Mouse (Mus musculus) thymus, adult 2 months (tissue): Measurements from ENCODE around the gene Plekhh1. TPM values are rescaled to one million over a fixed set of nuclear protein-coding genes. Genes with fewer than 3 reads are reported as not detected.

Experiments
- DNase-seq: peaks from one replicate; pipeline ENCODE4 v3.0.0; 2021
- H3K27ac ChIP-seq: fragments of 200-500 bp; 2 replicates; pipeline ENCODE4 v1.5.1; 2012; ENCODE audit warnings: low read length, control low read depth; ENCODE audit not compliant: control insufficient read depth, insufficient read depth
- H3K27me3 ChIP-seq: fragments of 200-500 bp; 2 replicates; pipeline ENCODE4 v1.6.1; 2012; ENCODE audit warnings: mild to moderate bottlenecking, low read length, moderate library complexity, mixed read lengths; ENCODE audit not compliant: control insufficient read depth, insufficient read depth
- H3K36me3 ChIP-seq: fragments of 200-500 bp; 2 replicates; pipeline ENCODE4 v1.6.1; 2012; ENCODE audit warnings: mild to moderate bottlenecking, low read length, moderate library complexity; ENCODE audit not compliant: control insufficient read depth, insufficient read depth
- H3K4me1 ChIP-seq: fragments of 200-500 bp; replicated peaks from 2 replicates; pipeline ENCODE4 v1.6.1; 2012; ENCODE audit warnings: low read length; ENCODE audit not compliant: control insufficient read depth, insufficient read depth
- H3K4me3 ChIP-seq: fragments of 200-500 bp; 2 replicates; pipeline ENCODE4 v1.5.1; 2012; ENCODE audit warnings: mild to moderate bottlenecking, low read length, control low read depth, moderate library complexity; ENCODE audit not compliant: control insufficient read depth, insufficient read depth
- CTCF ChIP-seq: fragments of 200-500 bp; IDR thresholded peaks from 2 replicates; pipeline ENCODE4 v1.5.1; 2012; ENCODE audit warnings: mild to moderate bottlenecking, control low read depth, low read length, moderate library complexity, borderline replicate concordance; ENCODE audit not compliant: control insufficient read depth, poor library complexity, insufficient read depth; ENCODE audit errors: extremely low read depth
- POLR2A ChIP-seq: fragments of 200-500 bp; IDR thresholded peaks from 2 replicates; pipeline ENCODE4 v1.6.1; 2012; ENCODE audit warnings: mild to moderate bottlenecking, low read length, control low read depth, moderate library complexity; ENCODE audit not compliant: control insufficient read depth, poor library complexity, insufficient read depth; ENCODE audit errors: extremely low read depth
- WGBS: fragments of 180-500 bp; shearing (Covaris S2); methylation state at CpG from one replicate; pipeline ENCODE4 v1.1.7; 2018; 5-methylcytosine and 5-hydroxymethylcytosine counted together
- polyA plus RNA-seq: library from polyadenylated mRNA; depleted of rRNA; stranded (reverse); fragments of >200 nt; gene quantifications from 2 replicates; pipeline ENCODE4 v1.2.3, GENCODE M21; 2012; rRNA removed

Plekhh1 gene
- polyA plus RNA-seq, 1 experiment: 0.96 TPM

DNA sequence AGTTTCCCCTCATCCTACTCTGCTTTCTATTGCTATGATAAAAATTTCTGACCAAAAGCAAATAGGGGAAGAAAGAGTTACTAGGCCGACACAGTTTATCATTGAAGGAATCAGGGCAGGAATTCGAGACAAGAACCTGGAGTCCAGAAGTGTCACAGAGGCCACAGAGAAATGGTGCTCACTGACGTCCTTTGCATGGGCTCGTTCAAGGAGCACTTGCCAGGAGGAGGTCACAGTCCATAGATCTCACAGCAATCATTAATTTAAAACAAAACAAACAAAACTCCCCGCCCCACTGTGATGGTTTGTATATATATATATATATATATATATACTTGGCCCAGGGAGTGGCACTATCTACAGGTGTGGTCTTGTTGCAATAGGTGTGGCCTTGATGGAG is 76.3 kb downstream of the Plekhh1 start:
- 93% methylated on average over 5 of the region's 5 CpGs for WGBS
- no peaks in the 10 kb centered on the region for H3K4me1 ChIP-seq
- H3K27ac ChIP-seq: no peak overlapping the region
- DNase-seq: no peak
- TF ChIP-seq CTCF (no peak), POLR2A (no peak)
- H3K27me3 ChIP-seq: no peaks in the 10 kb centered on the region
- no peaks in the 10 kb centered on the region for H3K36me3 ChIP-seq
- H3K4me3 ChIP-seq: no peak overlapping the region

DNA sequence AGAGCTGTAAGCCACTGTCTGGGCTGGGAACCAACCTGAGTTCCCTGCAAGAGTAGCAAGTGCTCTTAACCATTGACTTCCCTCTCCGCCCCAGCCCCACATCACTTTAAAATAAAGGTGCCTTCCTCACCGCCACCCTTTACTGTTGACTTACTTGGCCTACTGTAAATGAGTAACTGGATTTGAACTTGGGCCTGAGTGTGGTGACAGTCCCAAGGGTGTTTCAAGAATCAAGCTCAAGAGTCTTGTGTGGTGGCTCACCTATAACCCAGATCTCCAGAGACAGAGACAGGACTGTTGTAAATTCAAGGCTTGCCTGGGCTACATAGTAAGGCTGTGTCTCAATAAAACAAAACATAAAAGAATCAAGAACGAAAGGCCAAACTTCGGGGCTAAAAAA is 90.0 kb downstream of the Plekhh1 start:
- 96% methylated on average over 4 of the region's 4 CpGs for WGBS
- Histone ChIP-seq H3K27me3 (no peaks in the 10 kb centered on the region), H3K36me3 (no peaks in the 10 kb centered on the region), H3K4me3 (no peak overlapping the region), H3K27ac (no peak overlapping the region), H3K4me1 (no peaks in the 10 kb centered on the region)
- no peak for DNase-seq
- no peak for TF ChIP-seq CTCF
- TF ChIP-seq POLR2A: no peak

DNA sequence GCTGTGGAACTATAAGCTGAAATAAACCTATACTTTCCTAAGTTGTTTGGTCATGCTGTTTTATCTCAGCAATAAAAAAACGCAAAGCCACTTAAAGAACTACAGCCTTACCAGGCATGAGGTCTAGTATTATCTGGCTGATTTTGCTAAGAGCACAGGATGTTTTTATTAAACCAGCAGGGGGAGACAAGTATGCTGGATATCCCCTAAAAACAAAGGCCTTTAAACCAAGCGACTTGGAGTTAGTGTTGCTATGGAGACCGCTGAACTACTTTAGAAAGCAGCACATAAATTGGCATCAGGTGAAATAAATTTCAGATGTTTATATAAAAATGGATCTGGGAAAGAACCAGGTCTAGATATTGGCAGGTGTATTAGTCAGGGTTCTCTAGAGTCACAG is 93.9 kb downstream of the Plekhh1 start:
- TF ChIP-seq CTCF: no peak
- TF ChIP-seq POLR2A: no peak
- WGBS: 43% methylated on average over 3 of the region's 3 CpGs
- DNase-seq: no peak
- Histone ChIP-seq H3K4me3 (no peak overlapping the region), H3K4me1 (no peaks in the 10 kb centered on the region), H3K27ac (no peak overlapping the region), H3K36me3 (no peaks in the 10 kb centered on the region), H3K27me3 (no peaks in the 10 kb centered on the region)

DNA sequence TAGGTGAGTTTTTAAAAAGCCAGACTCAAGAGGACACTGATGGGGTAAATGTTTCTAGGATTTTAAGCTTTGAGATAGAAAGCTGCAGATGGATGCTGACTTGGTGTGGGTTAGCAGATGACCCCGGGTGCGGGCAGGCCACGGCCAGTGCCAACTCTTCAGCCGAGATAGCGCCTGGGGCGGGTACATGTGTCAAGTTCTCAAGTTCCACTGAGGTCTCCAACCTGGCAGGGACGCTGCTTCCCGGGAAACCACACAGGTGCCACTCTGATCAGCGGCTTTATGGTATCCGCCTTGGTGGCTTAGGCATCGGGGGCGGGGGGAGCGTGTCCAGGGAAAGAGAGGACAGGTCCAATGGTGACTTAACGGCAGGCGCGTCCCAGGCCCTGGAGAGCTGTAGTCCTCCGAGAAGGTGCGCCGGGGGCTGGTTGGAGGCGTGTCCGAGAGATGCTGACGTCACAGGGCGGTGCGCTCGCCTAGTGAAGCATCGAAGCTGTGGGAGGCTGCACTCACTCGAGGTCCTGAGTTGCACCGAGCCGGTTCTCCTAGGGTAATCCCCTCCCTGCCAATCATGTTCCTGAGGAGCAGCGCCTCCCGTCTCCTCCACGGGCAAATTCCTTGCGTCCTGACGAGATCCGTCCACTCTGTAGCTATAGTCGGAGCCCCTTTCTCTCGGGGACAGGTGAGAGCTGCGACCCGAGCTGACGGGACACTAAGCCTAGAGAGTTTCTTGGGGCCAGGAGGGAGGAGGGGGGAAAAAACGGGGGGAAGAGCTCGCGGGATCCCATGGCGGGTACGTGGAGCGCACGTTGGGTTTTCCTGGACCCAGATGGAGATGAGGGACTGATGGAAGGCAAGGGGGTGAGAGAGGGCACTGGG is 101.6 kb downstream of the Plekhh1 start, which contains the start of gene Arg2:
Gene Arg2 (plus strand): TSS at position 479 of the 879 bp plus-strand sequence.
- WGBS: 3% methylated on average over 47 of the region's 47 CpGs
- DNase-seq: peak; percentile 81
- H3K27ac ChIP-seq: no peak within 1 kb of the TSS

More for the DNA sequence above, 101.6 kb downstream of the Plekhh1 start, which contains the start of gene Arg2:
- H3K36me3 ChIP-seq: no peaks in the 10 kb centered on the region
- H3K27me3 ChIP-seq: peaks cover 14% of the 10 kb centered on the region
- peak within 1 kb of the TSS; percentile 38 for H3K4me3 ChIP-seq
- peaks cover 9% of the 10 kb centered on the region for H3K4me1 ChIP-seq
- TF ChIP-seq CTCF (no peak), POLR2A (peak; percentile 24; the same call in 1 of the 2 replicates)

Other genes starting within 250 kb of the Plekhh1 start
- 19.0 and 28.1 TPM in 2 replicates for gene Atp6v1d, start 167.5 kb upstream of the Plekhh1 start, polyA plus RNA-seq
- 15.9 and 20.8 TPM in 2 replicates for gene Eif2s1, start 167.3 kb upstream of the Plekhh1 start, polyA plus RNA-seq
- gene Plek2, start 122.2 kb upstream of the Plekhh1 start, polyA plus RNA-seq: 1.4 and 1.9 TPM in 2 replicates
- gene Tmem229b, start 21.5 kb upstream of the Plekhh1 start, polyA plus RNA-seq: 82.4 and 82.7 TPM in 2 replicates
- 21.3 and 23.6 TPM in 2 replicates for gene Pigh, start 60.5 kb downstream of the Plekhh1 start, polyA plus RNA-seq
- gene Arg2, start 101.6 kb downstream of the Plekhh1 start, polyA plus RNA-seq: 3.2 and 5.1 TPM in 2 replicates
- 25.4 and 25.8 TPM in 2 replicates for gene Vti1b, start 143.5 kb downstream of the Plekhh1 start, polyA plus RNA-seq
- gene Rdh11, start 163.1 kb downstream of the Plekhh1 start, polyA plus RNA-seq: 19.6 and 21.2 TPM in 2 replicates
- gene Rdh12, start 179.8 kb downstream of the Plekhh1 start, polyA plus RNA-seq: 3.7 and 5.8 TPM in 2 replicates